Mouse (Mus musculus) MEL (cell line): ENCODE results near the gene Cenph. TPM values are rescaled to one million over a fixed set of nuclear protein-coding genes. Genes with fewer than 3 reads are reported as not detected.

Experiments used
- DNase-seq: peaks from one replicate; pipeline ENCODE4 v3.0.0; 2011; ENCODE audit warnings: low read depth, low spot score
- H3K27ac ChIP-seq: 2 replicates; pipeline ENCODE4 v1.5.1; 2012; ENCODE audit warnings: low read depth, mild to moderate bottlenecking, control low read depth, low read length, moderate library complexity; ENCODE audit not compliant: control insufficient read depth
- H3K27me3 ChIP-seq, 2 experiments: fragments of 150-350 bp in 1 of 2; sonication (generic) in 1 of 2; 2 replicates each; pipeline ENCODE4 v1.6.1; 2012; ENCODE audit warnings: low read length in 2 of 2, mild to moderate bottlenecking in 2 of 2, improper control_type of control experiment in 1 of 2, moderate library complexity in 1 of 2; ENCODE audit not compliant: insufficient read depth in 2 of 2, control insufficient read depth in 1 of 2
- H3K36me3 ChIP-seq, 2 experiments: 2 replicates each; pipeline ENCODE4 v1.6.1; 2012 to 2014; ENCODE audit warnings: low read length in 2 of 2, improper control_type of control experiment in 1 of 2, inconsistent platforms in 1 of 2, mild to moderate bottlenecking in 1 of 2; ENCODE audit not compliant: insufficient read depth in 2 of 2, control insufficient read depth in 1 of 2
- H3K4me1 ChIP-seq, 2 experiments: fragments of 150-350 bp in 1 of 2; sonication (generic) in 1 of 2; 2 replicates each; pipeline ENCODE4 v1.6.1; 2012; ENCODE audit warnings: low read length in 2 of 2, improper control_type of control experiment in 1 of 2, mild to moderate bottlenecking in 1 of 2; ENCODE audit not compliant: insufficient read depth in 2 of 2, control insufficient read depth in 1 of 2
- H3K4me3 ChIP-seq, 2 experiments: fragments of 150-350 bp in 1 of 2; sonication (generic) in 1 of 2; 2 replicates each; pipeline ENCODE4 v1.5.1; 2012; ENCODE audit warnings: low read depth in 2 of 2, low read length in 2 of 2, mild to moderate bottlenecking in 2 of 2, moderate library complexity in 2 of 2, control low read depth in 1 of 2, improper control_type of control experiment in 1 of 2; ENCODE audit not compliant: control insufficient read depth in 1 of 2, insufficient read depth in 1 of 2
- H3K79me2 ChIP-seq: 2 replicates; pipeline ENCODE4 v1.6.1; 2012; ENCODE audit warnings: mild to moderate bottlenecking, low read length, moderate library complexity; ENCODE audit not compliant: control insufficient read depth, poor library complexity, insufficient read depth
- H3K9ac ChIP-seq: 2 replicates; pipeline ENCODE4 v1.6.1; 2012; ENCODE audit warnings: low read depth, mild to moderate bottlenecking, control low read depth, low read length, moderate library complexity; ENCODE audit not compliant: control insufficient read depth, poor library complexity, severe bottlenecking
- H3K9me3 ChIP-seq: fragments of 150-350 bp; sonication (generic); replicated peaks from 2 replicates; pipeline ENCODE4 v1.6.1; 2012; ENCODE audit warnings: mild to moderate bottlenecking, low read length, improper control_type of control experiment, moderate library complexity; ENCODE audit not compliant: insufficient read depth
- CHD1 ChIP-seq: IDR thresholded peaks from 2 replicates; pipeline ENCODE4 v1.6.1; 2012; ENCODE audit warnings: low read depth, mild to moderate bottlenecking, inconsistent platforms, low read length, improper control_type of control experiment
- CTCF ChIP-seq, 3 experiments: IDR thresholded peaks in 2 of 3; conservative IDR thresholded peaks in 1 of 3; 2 replicates each; pipeline ENCODE4 v1.5.1; 2011 to 2012; ENCODE audit warnings: low read length in 3 of 3, low read depth in 2 of 3, mild to moderate bottlenecking in 2 of 3, improper control_type of control experiment in 1 of 3, inconsistent platforms in 1 of 3, mixed read lengths in 1 of 3, moderate library complexity in 1 of 3; ENCODE audit not compliant: control insufficient read depth in 1 of 3, insufficient read depth in 1 of 3, poor library complexity in 1 of 3, severe bottlenecking in 1 of 3
- E2F4 ChIP-seq: IDR thresholded peaks from 2 replicates; pipeline ENCODE4 v1.6.1; 2011; ENCODE audit warnings: low read depth, low read length, improper control_type of control experiment, borderline replicate concordance
- EP300 ChIP-seq, 2 experiments: IDR thresholded peaks; 2 replicates each; pipeline ENCODE4 v1.6.1; 2011; ENCODE audit warnings: improper control_type of control experiment in 2 of 2, low read length in 2 of 2, low read depth in 1 of 2, mild to moderate bottlenecking in 1 of 2
- GABPA ChIP-seq: IDR thresholded peaks from 2 replicates; pipeline ENCODE4 v1.6.1; 2012; ENCODE audit warnings: low read depth, mild to moderate bottlenecking, inconsistent platforms, low read length, improper control_type of control experiment, moderate library complexity
- GATA1 ChIP-seq: IDR thresholded peaks from 2 replicates; pipeline ENCODE4 v1.6.1; 2011; ENCODE audit warnings: low read depth, low read length, improper control_type of control experiment
- MAFK ChIP-seq: IDR thresholded peaks from 2 replicates; pipeline ENCODE4 v1.6.1; 2011; ENCODE audit warnings: low read depth, mild to moderate bottlenecking, low read length, improper control_type of control experiment, borderline replicate concordance
- MAX ChIP-seq: IDR thresholded peaks from 2 replicates; pipeline ENCODE4 v1.6.1; 2011; ENCODE audit warnings: low read length, improper control_type of control experiment
- MYB ChIP-seq: IDR thresholded peaks from 2 replicates; pipeline ENCODE4 v1.6.1; 2011; ENCODE audit warnings: mild to moderate bottlenecking, low read depth, low read length, improper control_type of control experiment
- MYC ChIP-seq: IDR thresholded peaks from 2 replicates; pipeline ENCODE4 v1.6.1; 2011; ENCODE audit warnings: low read depth, mild to moderate bottlenecking, low read length, improper control_type of control experiment, moderate library complexity
- NRF1 ChIP-seq: IDR thresholded peaks from 2 replicates; pipeline ENCODE4 v1.6.1; 2014; ENCODE audit warnings: low read depth, mild to moderate bottlenecking, inconsistent platforms, low read length, improper control_type of control experiment, moderate library complexity; ENCODE audit not compliant: poor library complexity, insufficient read depth, severe bottlenecking
- POLR2A ChIP-seq, 2 experiments: IDR thresholded peaks; 2 replicates each; pipeline ENCODE4 v1.6.1; 2011 to 2012; ENCODE audit warnings: low read length in 2 of 2, mild to moderate bottlenecking in 2 of 2, control low read depth in 1 of 2, improper control_type of control experiment in 1 of 2, low read depth in 1 of 2, moderate library complexity in 1 of 2; ENCODE audit not compliant: control insufficient read depth in 1 of 2, insufficient read depth in 1 of 2, poor library complexity in 1 of 2
- RAD21 ChIP-seq: IDR thresholded peaks from 2 replicates; pipeline ENCODE4 v1.6.1; 2011; ENCODE audit warnings: mild to moderate bottlenecking, low read depth, low read length, improper control_type of control experiment
- RCOR1 ChIP-seq: IDR thresholded peaks from 2 replicates; pipeline ENCODE4 v1.6.1; 2012; ENCODE audit warnings: low read depth, mild to moderate bottlenecking, inconsistent platforms, low read length, improper control_type of control experiment
- SIN3A ChIP-seq: IDR thresholded peaks from 2 replicates; pipeline ENCODE4 v1.6.1; 2012; ENCODE audit warnings: low read length, improper control_type of control experiment, inconsistent platforms
- TAL1 ChIP-seq: IDR thresholded peaks from 2 replicates; pipeline ENCODE4 v1.6.1; 2012; ENCODE audit warnings: mild to moderate bottlenecking, inconsistent platforms, low read length, moderate library complexity, mixed read lengths
- TCF12 ChIP-seq: IDR thresholded peaks from 2 replicates; pipeline ENCODE4 v1.6.1; 2014; ENCODE audit warnings: low read depth, mild to moderate bottlenecking, inconsistent platforms, low read length, improper control_type of control experiment, moderate library complexity
- UBTF ChIP-seq: IDR thresholded peaks from 2 replicates; pipeline ENCODE4 v1.6.1; 2012; ENCODE audit warnings: low read depth, mild to moderate bottlenecking, inconsistent platforms, low read length, improper control_type of control experiment, moderate library complexity, borderline replicate concordance; ENCODE audit not compliant: insufficient read depth
- USF2 ChIP-seq, 2 experiments: IDR thresholded peaks; 2 replicates each; pipeline ENCODE4 v1.6.1; 2011 to 2012; ENCODE audit warnings: improper control_type of control experiment in 2 of 2, low read length in 2 of 2, borderline replicate concordance in 1 of 2, inconsistent platforms in 1 of 2, low read depth in 1 of 2, mild to moderate bottlenecking in 1 of 2; ENCODE audit not compliant: insufficient read depth in 1 of 2
- polyA plus RNA-seq, 2 experiments: library from polyadenylated mRNA; stranded (reverse) in 1 of 2; unstranded in 1 of 2; fragments of >175 nt in 1 of 2; fragments of >200 nt in 1 of 2; gene quantifications; 2 replicates each; pipeline versions ENCODE4 v1.2.1 to v1.2.4; 2012; ENCODE audit warnings: low replicate concordance in 2 of 2, low read depth in 1 of 2; ENCODE audit not compliant: insufficient read length in 2 of 2, insufficient read depth in 1 of 2, missing spikeins in 1 of 2
- total RNA-seq: library from RNA; depleted of rRNA; stranded (reverse); fragments of 300-350 nt; gene quantifications from 2 replicates; pipeline ENCODE4 v1.2.3, GENCODE M21; 2012

Gene Cenph
- total and polyA plus RNA-seq, 3 experiments, result 33.3 to 48.8 TPM; not detected in 1

- Histone ChIP-seq H3K9ac (no peak overlapping the region), H3K9me3 (no peaks in the 10 kb centered on the region), H3K36me3 (peaks cover 0 to 29% of the 10 kb centered on the region in 2 experiments)
- no peak for DNase-seq
- TF ChIP-seq TAL1 (peak; percentile 33; the same call in 1 of the 2 replicates), EP300 (IDR thresholded peaks at IDR 0.05; ENCODE audit: low read depth in 1 of 2, low read length in 2 of 2) (peak; percentile 14 to 25; a peak in 1 of 4 replicates), E2F4 (no peak), TCF12 (peak; percentile 38; the same call in 1 of the 2 replicates)
- TF ChIP-seq, all 39 proteins: peak for 3
- peaks cover 22 to 24% of the 10 kb centered on the region in 2 experiments for H3K4me1 ChIP-seq
- H3K27me3 ChIP-seq, result no peaks in the 10 kb centered on the region
- no peak overlapping the region for H3K27ac ChIP-seq
- H3K79me2 ChIP-seq, result no peaks in the 10 kb centered on the region
- H3K4me3 ChIP-seq, result no peak overlapping the region
Observed at GRCm38 (mm10) chr13:100755329-100755728, 20.4 kb downstream of the Cenph start.

DNA sequence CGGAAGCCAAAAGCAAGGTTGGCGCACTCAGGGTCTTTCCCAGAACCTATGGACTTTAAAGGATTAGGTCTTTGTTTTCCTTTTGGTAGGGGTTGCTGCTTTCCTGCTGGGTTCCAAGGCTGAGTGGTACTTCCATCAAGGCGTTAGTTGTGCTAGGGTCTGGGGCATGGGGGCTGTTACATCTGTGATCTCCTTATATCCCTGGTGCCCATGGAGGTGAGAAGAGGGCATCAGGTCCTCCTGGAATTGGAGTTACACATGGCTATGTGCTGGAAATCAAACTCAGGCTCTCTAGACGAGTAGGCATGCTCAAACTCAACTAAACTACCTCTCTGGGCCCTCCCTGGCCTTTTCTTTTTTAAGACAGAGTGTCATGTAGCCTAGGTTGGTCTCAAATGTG, 21.5 kb downstream of the Cenph start:
- no peak overlapping the region for H3K9ac ChIP-seq
- no peak for TF ChIP-seq SIN3A
- no peak for TF ChIP-seq MYC
- TF ChIP-seq RCOR1, result no peak
- no peak for TF ChIP-seq USF2 (IDR thresholded peaks at IDR 0.05; ENCODE audit: borderline replicate concordance in 1 of 2, insufficient read depth in 1 of 2, low read depth in 1 of 2, low read length in 2 of 2)
- no peak for TF ChIP-seq TCF12
- no peak for TF ChIP-seq UBTF
- no peak for TF ChIP-seq CTCF (IDR thresholded peaks at IDR 0.05 in 2 of 3, conservative IDR thresholded peaks at IDR 0.05 in 1 of 3; ENCODE audit: control insufficient read depth in 1 of 3, insufficient read depth in 1 of 3, low read depth in 2 of 3, low read length in 3 of 3, poor library complexity in 1 of 3, severe bottlenecking in 1 of 3)
- TF ChIP-seq RAD21, result no peak
- TF ChIP-seq NRF1, result no peak
- TF ChIP-seq MAX, result no peak
- TF ChIP-seq POLR2A (IDR thresholded peaks at IDR 0.05; ENCODE audit: control insufficient read depth in 1 of 2, insufficient read depth in 1 of 2, low read depth in 1 of 2, low read length in 2 of 2, poor library complexity in 1 of 2), result no peak
- no peak for TF ChIP-seq MYB
- no peak for TF ChIP-seq GATA1
- no peak for TF ChIP-seq MAFK
- no peak for TF ChIP-seq GABPA
- no peak for TF ChIP-seq CHD1
- H3K27ac ChIP-seq, result no peak overlapping the region
- no peaks in the 10 kb centered on the region for H3K27me3 ChIP-seq
- no peak for DNase-seq
- H3K36me3 ChIP-seq, result peaks cover 0 to 32% of the 10 kb centered on the region in 2 experiments; a peak in 3 of 4 replicates
- H3K4me1 ChIP-seq, result peaks cover 23 to 24% of the 10 kb centered on the region in 2 experiments
- H3K9me3 ChIP-seq, result no peaks in the 10 kb centered on the region
- H3K4me3 ChIP-seq, result no peak overlapping the region
- no peaks in the 10 kb centered on the region for H3K79me2 ChIP-seq
